Mouse (Mus musculus): ENCODE measurements around the gene Usp29.

DNA sequence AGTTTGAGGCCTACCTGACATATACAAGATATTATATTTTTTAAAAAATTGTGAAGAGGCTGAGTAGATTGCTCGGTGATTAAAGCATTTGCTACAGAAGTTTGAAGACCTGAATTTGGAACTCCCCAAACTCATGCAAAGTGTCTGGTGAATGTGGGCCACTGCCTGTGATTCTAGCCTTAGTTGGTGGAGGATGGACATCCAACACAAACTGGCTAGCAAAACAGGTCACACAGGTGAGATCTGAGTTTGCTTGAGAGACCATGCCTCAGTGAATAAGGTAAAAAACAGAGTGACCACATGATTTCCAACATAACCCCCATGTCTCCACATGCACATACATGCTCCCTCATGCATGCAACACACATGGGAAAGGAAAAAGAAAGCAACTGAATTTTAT is 156.5 kb downstream of the Usp29 start:
- TF ChIP-seq TAL1 (IDR thresholded peaks at IDR 0.05; ENCODE audit: low read length) = no peak
- no peak for TF ChIP-seq GATA1 (IDR thresholded peaks at IDR 0.05; ENCODE audit: low read length)

Data from erythroblast, embryonic 14.5 days (primary cell).